ENCODE assay signal across 8 mouse cellular contexts in genomic region chr11:75620136-75620780, GRCm38 (mm10). TPM values are rescaled to one million over a fixed set of nuclear protein-coding genes. Genes with fewer than 3 reads are reported as not detected.
DNase-seq lines count a peak whose midpoint lies in the region; ATAC-seq and TF ChIP-seq lines count a peak whose summit lies in the region.

No protein-coding gene starts in this region.

- TF ChIP-seq CTCF in brain, embryonic 14.5 days (IDR thresholded peaks at IDR 0.05; ENCODE audit: borderline replicate concordance, extremely low read depth, insufficient read depth, insufficient read length), result no peak

- no peak for ATAC-seq in erythroblast, adult 5-6 weeks (replicated peaks; ENCODE audit: low FRiP score, poor library complexity, severe bottlenecking)

- TF ChIP-seq POLR2A in brain, embryonic 14.5 days (IDR thresholded peaks at IDR 0.05; ENCODE audit: borderline replicate concordance, extremely low read depth, insufficient read depth, insufficient read length, poor library complexity, severe bottlenecking), result no peak

- DNase-seq in lung, adult 18-20 months, result peak; percentile 52 to 70
- no peak for DNase-seq in lung, postnatal 14 days
- DNase-seq in brain, embryonic 14.5 days (ENCODE audit: low read depth), result peak; percentile 30
- peak; percentile 67 for DNase-seq in heart, adult 8-10 months (ENCODE audit: low spot score)
- DNase-seq in right cerebral cortex, postnatal 14 days, result peak; percentile 30
- no peak for DNase-seq in embryo, embryonic 11 days
- DNase-seq in spleen, postnatal 10 days (ENCODE audit: low spot score in 2 of 2), result no peak

RNA-seq across cellular contexts. Expression of gene Inpp5k, which starts 10.5 kb away (rescaled TPM):
- polyA plus RNA-seq in brain, embryonic 14.5 days (2012; rRNA removed), result 53.7 and 63.8 TPM in 2 replicates
- 10 to 100 TPM; 29.3 to 34.3 (median 32.3) TPM for total RNA-seq in heart, adult 8-10 months (2022)
- total RNA-seq in erythroblast, adult 5-6 weeks (2015; ENCODE audit: low replicate concordance), result 67.3 and 73.2 TPM in 2 replicates
- 50.7 and 78.4 TPM in 2 replicates for total RNA-seq in erythroblast, adult 5-6 weeks (2017; ENCODE audit: low replicate concordance)

RNA-seq across cellular contexts. Expression of gene Myo1c, which starts 30.0 kb away (rescaled TPM):
- polyA plus RNA-seq in brain, embryonic 14.5 days (2012; rRNA removed), result 12.2 and 14.1 TPM in 2 replicates
- total RNA-seq in heart, adult 8-10 months (2022), result 10 to 100 TPM; 84.0 to 98.9 (median 92.7) TPM
- total RNA-seq in erythroblast, adult 5-6 weeks (2015; ENCODE audit: low replicate concordance), result 4.2 and 8.2 TPM in 2 replicates
- 6.0 and 17.1 TPM in 2 replicates for total RNA-seq in erythroblast, adult 5-6 weeks (2017; ENCODE audit: low replicate concordance)

RNA-seq across cellular contexts. Expression of gene Pitpna, which starts 32.4 kb away (rescaled TPM):
- 109 and 130 TPM in 2 replicates for polyA plus RNA-seq in brain, embryonic 14.5 days (2012; rRNA removed)
- 100 to 1,000 TPM in 3 of 4 experiments, 10 to 100 TPM in 1; 89.5 to 110 (median 105) TPM for total RNA-seq in heart, adult 8-10 months (2022)
- total RNA-seq in erythroblast, adult 5-6 weeks (2015; ENCODE audit: low replicate concordance), result 44.7 and 47.5 TPM in 2 replicates
- 16.2 and 22.4 TPM in 2 replicates for total RNA-seq in erythroblast, adult 5-6 weeks (2017; ENCODE audit: low replicate concordance)

RNA-seq across cellular contexts. Expression of gene Crk, which starts 58.8 kb away (rescaled TPM):
- polyA plus RNA-seq in brain, embryonic 14.5 days (2012; rRNA removed), result 86.9 and 91.0 TPM in 2 replicates
- 10 to 100 TPM; 73.0 to 84.5 (median 75.2) TPM for total RNA-seq in heart, adult 8-10 months (2022)
- total RNA-seq in erythroblast, adult 5-6 weeks (2015; ENCODE audit: low replicate concordance), result 10.2 and 16.1 TPM in 2 replicates
- 11.8 and 26.3 TPM in 2 replicates for total RNA-seq in erythroblast, adult 5-6 weeks (2017; ENCODE audit: low replicate concordance)

Comparison
In these comparisons a context has a peak if more than half of its experiments do, and no peak if none do; other contexts are left out.
1. DNase-seq: peak in lung, adult 18-20 months (2 of 2), brain, embryonic 14.5 days (single experiment), heart, adult 8-10 months (single experiment) and right cerebral cortex, postnatal 14 days (single experiment); none in lung, postnatal 14 days (single experiment), embryo, embryonic 11 days (single experiment) and spleen, postnatal 10 days (0 of 2).
2. RNA of gene Myo1c, which starts 30.0 kb away (total RNA-seq): 84.0 to 98.9 TPM in heart, adult 8-10 months; 4.2 to 17.1 TPM in erythroblast, adult 5-6 weeks; every median in the first group is over 4 times any median in the second.